Mouse (Mus musculus) forebrain, embryonic 14.5 days (tissue): ENCODE results near the gene Rnf31. TPM values are rescaled to one million over a fixed set of nuclear protein-coding genes. Genes with fewer than 3 reads are reported as not detected.

Experiments used
- ATAC-seq: fragments of 200-750 bp; cut with Nextera tagmentation; 2 replicates; pipeline ENCODE4 v1.8.0; 2017; ENCODE audit warnings: mild to moderate bottlenecking, moderate library complexity
- DNase-seq: peaks from one replicate; pipeline ENCODE4 v3.0.0-alpha.2; 2015; ENCODE audit warnings: low spot score
- H3K27ac ChIP-seq: fragments of 300-500 bp; sonication (generic); 2 replicates; pipeline ENCODE4 v1.5.1; 2014; ENCODE audit warnings: low read depth, mild to moderate bottlenecking, control low read depth, low read length, moderate library complexity
- H3K27me3 ChIP-seq: fragments of 300-500 bp; sonication (generic); replicated peaks from 2 replicates; pipeline ENCODE4 v1.6.1; 2014; ENCODE audit warnings: low read length, control low read depth, mixed read lengths; ENCODE audit not compliant: control insufficient read depth, insufficient read depth
- H3K36me3 ChIP-seq: fragments of 300-500 bp; sonication (generic); 2 replicates; pipeline ENCODE4 v1.6.1; 2014; ENCODE audit warnings: low read length, control low read depth; ENCODE audit not compliant: control insufficient read depth, insufficient read depth
- H3K4me1 ChIP-seq: fragments of 300-500 bp; sonication (generic); 2 replicates; pipeline ENCODE4 v1.6.1; 2014; ENCODE audit warnings: antibody characterized with exemption, low read length, control low read depth; ENCODE audit not compliant: control insufficient read depth, insufficient read depth
- H3K4me2 ChIP-seq: fragments of 300-500 bp; sonication (generic); 2 replicates; pipeline ENCODE4 v1.6.1; 2014; ENCODE audit warnings: mild to moderate bottlenecking, control low read depth, low read length
- H3K4me3 ChIP-seq: fragments of 300-500 bp; sonication (generic); 2 replicates; pipeline ENCODE4 v1.5.1; 2014; ENCODE audit warnings: low read depth, low read length, control low read depth
- H3K9ac ChIP-seq: fragments of 300-500 bp; sonication (generic); 2 replicates; pipeline ENCODE4 v1.6.1; 2014; ENCODE audit warnings: mild to moderate bottlenecking, low read length, control low read depth, moderate library complexity
- H3K9me3 ChIP-seq: fragments of 300-500 bp; sonication (generic); replicated peaks from 2 replicates; pipeline ENCODE4 v1.6.1; 2016; ENCODE audit warnings: low read length, control low read depth, mixed read lengths; ENCODE audit not compliant: control insufficient read depth
- WGBS: fragments of 180-500 bp; shearing (Covaris S2); extraction: QIAGEN DNeasy Blood & Tissue Kit; methylation state at CpG from one replicate; pipeline ENCODE4 v1.1.7; 2014; 5-methylcytosine and 5-hydroxymethylcytosine counted together
- polyA plus RNA-seq: library from polyadenylated mRNA; unstranded; fragments of >200 nt; fragmentation: Nextera tagmentation; extraction: Ambion mirVana; gene quantifications from 2 replicates; pipeline ENCODE4 v1.2.1, GENCODE M21; 2014

Gene Rnf31
- polyA plus RNA-seq, 1 experiment from 2014 or later: 11.0 TPM

DNA sequence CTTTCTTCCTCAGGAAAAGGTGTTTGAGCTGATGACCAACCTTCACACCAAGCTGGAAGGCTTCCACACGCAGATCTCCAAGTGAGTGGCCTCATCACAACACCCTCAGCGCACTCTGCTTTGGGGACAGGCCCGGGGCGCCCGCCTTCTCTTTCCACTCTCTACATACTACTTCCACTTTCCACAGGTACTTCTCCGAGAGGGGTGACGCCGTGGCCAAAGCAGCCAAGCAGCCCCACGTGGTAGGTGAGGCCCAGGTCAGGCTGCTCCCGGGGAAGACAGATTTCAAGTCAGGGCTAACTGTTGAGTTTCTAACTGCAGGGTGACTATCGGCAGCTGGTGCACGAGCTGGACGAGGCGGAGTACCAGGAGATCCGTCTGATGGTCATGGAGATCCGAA is 10.8 kb upstream of the Rnf31 start:
- Histone ChIP-seq H3K9ac (no peak overlapping the region), H3K36me3 (peaks cover 9% of the 10 kb centered on the region), H3K27me3 (no peaks in the 10 kb centered on the region), H3K4me3 (no peak overlapping the region), H3K9me3 (no peaks in the 10 kb centered on the region), H3K4me2 (no peak overlapping the region), H3K27ac (no peak overlapping the region), H3K4me1 (peaks cover 6% of the 10 kb centered on the region; the same call in 1 of the 2 replicates)
- 93% methylated on average over 16 of the region's 16 CpGs for WGBS
- ATAC-seq (no peak), DNase-seq (no peak)

DNA sequence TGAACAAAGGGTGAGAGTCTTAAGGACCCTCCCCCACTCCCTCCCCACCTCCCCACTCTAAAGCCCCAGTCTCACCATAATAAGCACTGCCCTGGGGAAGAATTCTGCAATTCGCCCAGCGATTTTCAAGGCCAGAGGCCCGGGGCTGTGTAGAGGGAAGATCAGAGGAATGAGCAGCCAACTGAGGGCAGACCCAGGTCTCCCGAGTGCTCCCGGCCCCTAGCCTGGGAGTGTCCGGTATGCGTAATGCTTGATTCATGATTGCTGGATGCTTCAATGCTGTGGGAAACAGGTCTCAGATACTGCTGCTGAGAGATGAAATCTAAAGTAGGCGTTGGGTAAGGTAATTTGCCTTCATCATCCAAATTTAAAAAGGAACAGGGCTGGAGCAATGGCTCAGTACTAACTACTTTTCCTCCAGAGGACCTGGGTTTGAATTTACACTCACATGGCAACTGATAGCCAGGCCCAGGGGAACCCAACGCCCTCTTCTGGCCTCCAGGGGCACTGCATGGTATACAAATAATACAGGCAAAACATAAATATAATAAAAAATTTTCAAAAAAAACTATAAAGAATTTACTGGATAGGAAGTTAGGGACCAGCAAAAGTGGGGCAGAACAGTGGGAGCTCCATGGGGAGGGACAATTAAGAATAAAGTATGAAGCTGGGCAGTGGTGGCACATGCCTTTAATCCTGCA is 9.4 kb upstream of the Rnf31 start:
- Histone ChIP-seq H3K36me3 (peaks cover 9% of the 10 kb centered on the region), H3K27me3 (no peaks in the 10 kb centered on the region), H3K9ac (no peak overlapping the region), H3K9me3 (no peaks in the 10 kb centered on the region), H3K4me2 (no peak overlapping the region), H3K4me1 (peaks cover 6% of the 10 kb centered on the region; the same call in 1 of the 2 replicates), H3K27ac (no peak overlapping the region), H3K4me3 (no peak overlapping the region)
- ATAC-seq (no peak), DNase-seq (no peak)
- WGBS: 73% methylated on average over 9 of the region's 9 CpGs

DNA sequence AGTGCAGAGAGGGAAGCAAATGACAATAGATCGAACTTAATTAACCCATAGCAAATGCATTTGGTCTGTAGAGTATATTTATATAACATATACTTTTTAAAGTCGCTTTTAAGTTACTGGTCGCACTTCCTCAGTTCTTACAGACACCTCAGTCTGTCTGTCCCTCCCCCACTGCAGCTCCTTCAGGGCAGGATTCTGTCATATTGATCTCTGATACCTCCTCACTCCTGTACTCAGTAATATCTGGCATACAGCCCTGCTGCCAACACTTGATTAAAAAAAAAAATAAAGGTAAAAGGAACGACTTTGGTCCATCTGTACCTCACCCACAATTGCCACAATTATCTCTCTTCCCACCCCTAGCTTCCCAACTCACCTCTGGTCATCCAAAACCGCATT is 7.2 kb upstream of the Rnf31 start:
- Histone ChIP-seq H3K4me2 (peak overlapping the region; percentile 67), H3K9ac (peak overlapping the region; percentile 67), H3K27me3 (no peaks in the 10 kb centered on the region), H3K27ac (no peak overlapping the region), H3K4me1 (no peaks in the 10 kb centered on the region), H3K9me3 (no peaks in the 10 kb centered on the region), H3K36me3 (peaks cover 15% of the 10 kb centered on the region), H3K4me3 (peak overlapping the region; percentile 39)
- DNase-seq (no peak), ATAC-seq (no peak)
- 32% methylated on average over 5 of the region's 5 CpGs for WGBS

DNA sequence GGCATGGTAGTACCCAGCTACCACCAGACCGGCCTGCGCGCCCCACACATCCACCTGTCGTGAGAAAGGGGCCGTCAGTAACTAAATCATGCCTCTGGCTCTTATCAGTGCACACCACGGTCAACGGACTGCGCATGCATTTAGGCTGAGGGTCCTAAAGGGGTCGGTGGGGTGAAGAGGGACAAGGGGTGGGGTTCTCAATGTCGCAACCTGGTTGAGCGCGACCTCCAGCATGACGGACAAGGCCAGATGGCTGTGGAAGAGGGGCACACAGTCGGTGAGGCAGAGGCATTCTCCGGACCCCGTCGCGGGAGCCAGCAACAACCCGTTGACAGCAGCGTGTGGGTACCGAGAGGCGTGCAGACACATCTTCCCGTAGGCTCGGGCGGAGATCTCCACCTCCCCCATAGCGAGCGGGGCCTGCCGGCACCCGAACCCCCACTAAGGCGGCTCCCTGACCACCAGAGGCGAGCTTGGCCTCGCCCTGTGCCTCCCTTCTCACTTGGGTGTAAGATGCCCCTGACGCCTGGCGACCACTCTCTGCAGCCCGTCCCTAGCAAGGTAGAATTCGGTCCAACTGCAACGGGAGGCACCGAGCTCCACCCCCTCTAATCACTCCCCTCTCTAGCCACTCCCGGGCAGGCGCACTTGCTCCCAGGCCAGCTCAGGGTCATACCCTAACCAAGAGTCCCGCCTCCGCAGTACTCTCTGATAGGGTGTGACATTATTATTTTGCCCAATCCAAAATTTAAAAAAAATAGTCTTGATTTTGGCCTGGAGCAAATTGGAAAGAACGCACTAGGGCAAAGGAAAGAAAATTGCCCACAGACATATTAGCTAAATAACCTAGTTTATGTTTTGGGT is 6.6 kb upstream of the Rnf31 start, which contains the start of gene Emc9:
Gene Emc9, minus strand, starts transcription at position 601 of the 864 bp plus-strand sequence.
- H3K27ac ChIP-seq: no peak within 1 kb of the TSS

DNA sequence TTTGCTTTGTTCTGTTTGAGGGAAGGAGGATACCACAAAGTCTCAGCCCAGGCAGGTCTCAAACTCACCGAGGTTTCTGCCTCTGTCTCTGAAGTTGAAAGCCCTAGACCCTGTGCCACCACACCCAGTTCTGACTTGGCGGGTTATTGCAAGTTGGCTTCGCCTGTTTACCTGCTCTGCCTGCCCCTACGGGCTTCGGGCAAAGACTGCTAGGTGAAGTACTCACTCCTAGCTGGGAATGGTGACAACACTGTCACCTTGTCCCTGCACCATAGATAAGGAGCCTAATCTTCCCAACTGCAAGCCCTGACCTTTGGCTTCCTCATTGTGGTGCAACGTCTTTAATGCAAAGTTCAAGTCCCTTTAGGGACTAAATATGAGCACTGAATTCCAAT is 5.9 kb upstream of the Rnf31 start:
- Histone ChIP-seq H3K4me1 (peaks cover 7% of the 10 kb centered on the region; the same call in 1 of the 2 replicates), H3K4me3 (peak overlapping the region; percentile 39; the same call in 1 of the 2 replicates), H3K9ac (0 out of 2 replicates have a peak overlapping the region, but pooled peaks have one; percentile 67), H3K27ac (no peak overlapping the region), H3K36me3 (peaks cover 11% of the 10 kb centered on the region; the same call in 1 of the 2 replicates), H3K27me3 (no peaks in the 10 kb centered on the region), H3K9me3 (no peaks in the 10 kb centered on the region), H3K4me2 (peak overlapping the region; percentile 67; the same call in 1 of the 2 replicates)
- no peak for ATAC-seq
- DNase-seq: no peak
- WGBS: 64% methylated on average over 6 of the region's 6 CpGs

More for the DNA sequence above, 6.6 kb upstream of the Rnf31 start, which contains the start of gene Emc9:
- Histone ChIP-seq H3K4me1 (peaks cover 2% of the 10 kb centered on the region; the same call in 1 of the 2 replicates), H3K4me2 (peak within 1 kb of the TSS; percentile 67), H3K36me3 (peaks cover 15% of the 10 kb centered on the region), H3K9me3 (no peaks in the 10 kb centered on the region), H3K4me3 (peak within 1 kb of the TSS; percentile 39), H3K27me3 (no peaks in the 10 kb centered on the region), H3K9ac (peak within 1 kb of the TSS; percentile 67)
- WGBS: 2% methylated on average over 43 of the region's 43 CpGs
- ATAC-seq: peak; percentile 56
- DNase-seq: peak; percentile 25

DNA sequence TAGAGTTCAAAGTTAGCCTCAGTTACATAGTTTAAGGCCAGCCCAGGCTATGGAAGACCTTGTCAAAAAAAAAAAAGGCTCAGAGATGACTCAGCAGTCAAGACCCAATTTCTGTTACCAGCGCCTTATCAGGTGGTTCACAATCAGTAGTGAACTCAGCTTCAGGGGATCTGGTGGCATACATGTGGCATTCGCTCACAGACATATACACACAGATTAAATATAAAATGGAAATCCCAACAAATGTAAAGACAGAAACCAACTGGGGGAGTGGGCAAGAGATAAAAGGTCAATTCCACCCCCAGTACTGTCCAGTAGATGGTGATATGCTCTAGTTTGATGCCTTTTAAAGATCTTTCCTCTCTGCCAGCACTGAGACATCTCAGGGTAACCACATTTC is 5.4 kb upstream of the Rnf31 start:
- H3K9ac ChIP-seq: no peak overlapping the region
- no peak for DNase-seq
- no peaks in the 10 kb centered on the region for H3K27me3 ChIP-seq
- H3K4me1 ChIP-seq: peaks cover 7% of the 10 kb centered on the region; the same call in 1 of the 2 replicates
- H3K36me3 ChIP-seq: peaks cover 11% of the 10 kb centered on the region; the same call in 1 of the 2 replicates
- no peaks in the 10 kb centered on the region for H3K9me3 ChIP-seq
- ATAC-seq: no peak
- no peak overlapping the region for H3K27ac ChIP-seq
- H3K4me2 ChIP-seq: no peak overlapping the region
- 97% methylated on average over 2 of the region's 2 CpGs for WGBS
- no peak overlapping the region for H3K4me3 ChIP-seq

DNA sequence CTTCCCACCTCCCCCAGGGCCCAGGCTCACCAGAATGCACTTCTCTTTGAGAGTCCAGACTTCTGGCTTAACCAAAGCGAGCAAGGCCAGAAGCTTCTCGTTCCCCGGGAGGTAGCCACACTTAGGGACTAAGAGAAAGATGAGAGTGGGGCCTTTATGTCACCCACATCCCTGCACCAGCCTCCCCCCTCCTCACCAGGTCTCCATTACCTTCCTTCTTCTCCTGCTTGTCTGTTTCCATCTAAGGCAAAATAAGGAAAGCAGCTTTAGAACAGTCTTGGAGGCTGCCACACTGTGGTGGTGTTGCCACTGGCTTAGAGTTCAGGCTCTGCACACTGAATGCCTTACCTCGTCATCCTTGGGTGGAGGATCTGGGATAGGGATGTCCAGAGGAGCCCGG is 2.2 kb upstream of the Rnf31 start:
- peaks cover 14% of the 10 kb centered on the region; the same call in 1 of the 2 replicates for H3K4me1 ChIP-seq
- H3K4me2 ChIP-seq: no peak overlapping the region
- no peaks in the 10 kb centered on the region for H3K27me3 ChIP-seq
- ATAC-seq (no peak), DNase-seq (no peak)
- WGBS: 96% methylated on average over 5 of the region's 5 CpGs
- no peaks in the 10 kb centered on the region for H3K9me3 ChIP-seq
- peaks cover 11% of the 10 kb centered on the region; the same call in 1 of the 2 replicates for H3K36me3 ChIP-seq
- H3K27ac ChIP-seq: no peak overlapping the region
- no peak overlapping the region for H3K4me3 ChIP-seq
- no peak overlapping the region for H3K9ac ChIP-seq

DNA sequence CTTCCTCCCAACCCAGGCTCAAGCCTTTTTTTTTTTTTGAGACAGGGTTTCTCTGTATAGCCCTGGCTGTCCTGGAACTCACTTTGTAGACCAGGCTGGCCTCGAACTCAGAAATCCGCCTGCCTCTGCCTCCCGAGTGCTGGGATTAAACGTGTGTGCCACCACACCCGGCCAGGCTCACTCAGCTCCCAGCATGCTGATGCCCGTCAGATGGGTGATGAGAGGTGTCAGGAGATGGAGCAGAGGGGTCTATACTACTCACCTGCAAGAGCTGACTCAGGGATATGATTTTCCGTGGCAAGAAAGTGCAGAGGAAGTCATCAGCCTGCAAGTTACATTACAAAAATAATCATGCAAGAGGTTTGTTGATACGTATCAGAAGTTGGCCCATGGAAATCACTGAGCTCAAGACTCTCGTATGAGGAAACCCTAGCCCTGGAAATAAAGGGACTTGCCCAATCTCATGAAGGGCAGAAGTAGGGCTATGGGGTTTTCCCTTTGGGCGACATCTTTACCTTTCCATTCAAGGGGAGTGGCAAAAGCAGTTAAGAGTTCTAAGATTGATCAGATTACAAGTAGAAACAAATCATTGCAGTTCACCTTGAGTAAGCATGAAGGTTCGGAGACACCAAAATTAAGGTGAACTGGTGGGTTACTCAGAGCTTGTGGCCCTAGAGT is 1.6 kb upstream of the Rnf31 start:
- 86% methylated on average over 11 of the region's 11 CpGs for WGBS
- Histone ChIP-seq H3K36me3 (peaks cover 17% of the 10 kb centered on the region), H3K9ac (peak overlapping the region; percentile 82), H3K4me1 (peaks cover 14% of the 10 kb centered on the region; the same call in 1 of the 2 replicates), H3K4me2 (peak overlapping the region; percentile 98), H3K9me3 (no peaks in the 10 kb centered on the region), H3K4me3 (peak overlapping the region; percentile 87), H3K27ac (peak overlapping the region; percentile 68; the same call in 1 of the 2 replicates), H3K27me3 (no peaks in the 10 kb centered on the region)
- DNase-seq (no peak), ATAC-seq (no peak)
